18 mouse cellular contexts compared by ENCODE assay signal in genomic region chr12:13504771-13505444, GRCm38 (mm10).
DNase-seq lines count a peak whose midpoint lies in the region; ATAC-seq lines count a peak whose summit lies in the region.
"Had no signal": no experiment of that assay in that cellular context is flagged by ENCODE, and none has a peak within 500 bp of the region (broad histone marks: within the 10 kb centered on the region; RNA-seq: fewer than 3 reads in every experiment).

No protein-coding gene starts in this region.

- DNase-seq in cerebellum, adult 11 months = no peak
- DNase-seq in heart, adult 11 months = peak; percentile 49
- DNase-seq in heart, postnatal 14 days = no peak
- DNase-seq in brain, adult 2 months (ENCODE audit: low read depth, low spot score) = peak; percentile 64
- DNase-seq in cerebellum, postnatal 14 days = peak; percentile 26 to 59
- DNase-seq in urinary bladder, postnatal 10 days (ENCODE audit: low spot score) = no peak
- DNase-seq in lung, postnatal 36 days = no peak
- DNase-seq: adrenal gland, adult 2 months; adrenal gland, postnatal 25 days; gastrocnemius, postnatal 10 days; heart, adult 2 months; kidney, adult 8-10 months had no signal

- intact Hi-C loops in heart, postnatal 14 days (cut with DNase I) = no loop called here

- peak; percentile 67 for ATAC-seq in cerebellum, adult (ENCODE audit: insufficient number of reproducible peaks, low FRiP score, low TSS enrichment)
- ATAC-seq: activated CD4-positive, CD25-positive, alpha-beta regulatory T cell, adult 4 months; forebrain, embryonic 16.5 days; inflammation-experienced regulatory T-cells, adult 6 months; intestine, postnatal 0 days; Patski had no signal

Comparison
In these comparisons a context has a peak if more than half of its experiments do, and no peak if none do; other contexts are left out.
1. DNase-seq: peak in heart, adult 11 months (single experiment), brain, adult 2 months (single experiment) and cerebellum, postnatal 14 days (2 of 2); none in cerebellum, adult 11 months (single experiment), heart, postnatal 14 days (0 of 2), urinary bladder, postnatal 10 days (single experiment) and lung, postnatal 36 days (single experiment).